Mouse (Mus musculus) hindbrain, embryonic 14.5 days (tissue): Measurements from ENCODE around the gene Etnk2. TPM values are rescaled to one million over a fixed set of nuclear protein-coding genes. Genes with fewer than 3 reads are reported as not detected.

Experiments used
- ATAC-seq: fragments of 200-750 bp; cut with Nextera tagmentation; 2 replicates; pipeline ENCODE4 v1.8.0; 2017; ENCODE audit warnings: moderate number of reproducible peaks, mild to moderate bottlenecking, moderate TSS enrichment, moderate library complexity; ENCODE audit not compliant: low FRiP score
- DNase-seq: peaks from one replicate; pipeline ENCODE4 v3.0.0-alpha.2; 2015; ENCODE audit warnings: low spot score
- H3K27ac ChIP-seq: fragments of 300-500 bp; sonication (generic); 2 replicates; pipeline ENCODE4 v1.5.1; 2014; ENCODE audit warnings: mild to moderate bottlenecking, moderate library complexity
- H3K27me3 ChIP-seq: fragments of 300-500 bp; sonication (generic); 2 replicates; pipeline ENCODE4 v1.6.1; 2014; ENCODE audit warnings: mild to moderate bottlenecking, low read length, mixed read lengths; ENCODE audit not compliant: control insufficient read depth, insufficient read depth
- H3K36me3 ChIP-seq: fragments of 300-500 bp; sonication (generic); replicated peaks from 2 replicates; pipeline ENCODE4 v1.6.1; 2014; ENCODE audit not compliant: control insufficient read depth, insufficient read depth
- H3K4me1 ChIP-seq: fragments of 300-500 bp; sonication (generic); replicated peaks from 2 replicates; pipeline ENCODE4 v1.6.1; 2014; ENCODE audit warnings: antibody characterized with exemption, low read length, mixed read lengths; ENCODE audit not compliant: control insufficient read depth, insufficient read depth
- H3K4me2 ChIP-seq: fragments of 300-500 bp; sonication (generic); replicated peaks from 2 replicates; pipeline ENCODE4 v1.6.1; 2014; ENCODE audit warnings: mild to moderate bottlenecking, moderate library complexity
- H3K4me3 ChIP-seq: fragments of 300-500 bp; sonication (generic); replicated peaks from 2 replicates; pipeline ENCODE4 v1.5.1; 2014; ENCODE audit warnings: mild to moderate bottlenecking, low read length
- H3K9ac ChIP-seq: fragments of 300-500 bp; sonication (generic); 2 replicates; pipeline ENCODE4 v1.6.1; 2014
- H3K9me3 ChIP-seq: fragments of 300-500 bp; sonication (generic); 2 replicates; pipeline ENCODE4 v1.6.1; 2016; ENCODE audit warnings: low read length; ENCODE audit not compliant: control insufficient read depth
- WGBS: fragments of 180-500 bp; shearing (Covaris S2); extraction: QIAGEN DNeasy Blood & Tissue Kit; methylation state at CpG from one replicate; pipeline ENCODE4 v1.1.7; 2014; 5-methylcytosine and 5-hydroxymethylcytosine counted together
- polyA plus RNA-seq: library from polyadenylated mRNA; unstranded; fragments of >200 nt; fragmentation: Nextera tagmentation; extraction: Ambion mirVana; gene quantifications from 2 replicates; pipeline ENCODE4 v1.2.1, GENCODE M21; 2014

The Etnk2 gene
- 20.3 TPM in 2 replicates for polyA plus RNA-seq

GRCm38 (mm10) chr1:133363276-133364021, at the start of gene Etnk2:
TSS of gene Etnk2 (plus strand) at chr1:133363572.
- peaks cover 26% of the 10 kb centered on the region for H3K4me1 ChIP-seq
- H3K9ac ChIP-seq = peak within 1 kb of the TSS; percentile 81
- H3K27ac ChIP-seq = peak within 1 kb of the TSS; percentile 59
- DNase-seq (peak; percentile 80), ATAC-seq (peak; percentile 77)
- H3K36me3 ChIP-seq = no peaks in the 10 kb centered on the region
- peaks cover 15% of the 10 kb centered on the region for H3K27me3 ChIP-seq
- H3K9me3 ChIP-seq = no peaks in the 10 kb centered on the region
- peak within 1 kb of the TSS; percentile 96 for H3K4me2 ChIP-seq
- under 1% methylated on average over 43 of the region's 52 CpGs for WGBS
- H3K4me3 ChIP-seq = peak within 1 kb of the TSS; percentile 76

- ATAC-seq (no peak), DNase-seq (peak; percentile 55)
- Histone ChIP-seq H3K9ac (no peak overlapping the region), H3K4me3 (no peak overlapping the region), H3K27me3 (no peaks in the 10 kb centered on the region), H3K9me3 (no peaks in the 10 kb centered on the region), H3K27ac (no peak overlapping the region), H3K4me2 (no peak overlapping the region), H3K4me1 (0 out of 2 replicates have a peak, but pooled peaks cover 8% of the 10 kb centered on the region), H3K36me3 (no peaks in the 10 kb centered on the region)
- 19% methylated on average over 8 of the region's 8 CpGs for WGBS
Measured at GRCm38 (mm10) chr1:133314364-133314763, 49.0 kb upstream of the Etnk2 start.

GRCm38 (mm10) chr1:133315775-133316174, 47.6 kb upstream of the Etnk2 start:
- Histone ChIP-seq H3K4me3 (no peak overlapping the region), H3K27ac (no peak overlapping the region), H3K9me3 (no peaks in the 10 kb centered on the region), H3K4me1 (0 out of 2 replicates have a peak, but pooled peaks cover 8% of the 10 kb centered on the region), H3K9ac (no peak overlapping the region), H3K36me3 (no peaks in the 10 kb centered on the region), H3K4me2 (no peak overlapping the region), H3K27me3 (no peaks in the 10 kb centered on the region)
- ATAC-seq (no peak), DNase-seq (no peak)
- WGBS = 79% methylated on average over 6 of the region's 6 CpGs

DNA sequence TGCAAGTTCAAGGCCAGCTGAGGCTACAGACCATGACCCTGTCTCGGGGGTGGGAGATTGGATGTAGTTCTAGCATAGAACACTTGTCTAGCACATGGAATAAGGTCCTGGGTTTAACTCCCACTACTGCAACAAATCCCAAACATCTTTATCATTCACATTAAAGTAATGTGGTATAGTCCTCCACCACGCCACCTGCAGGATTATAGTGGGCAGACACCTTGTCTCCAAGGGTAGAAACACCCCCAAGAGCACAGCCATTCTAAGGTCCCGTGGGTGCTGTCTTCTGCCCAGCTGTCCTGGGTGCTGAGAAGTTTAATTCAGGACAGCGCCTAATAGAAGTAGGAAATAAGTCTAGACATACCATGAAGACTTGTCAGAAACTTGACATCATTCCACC, 46.8 kb upstream of the Etnk2 start:
- Histone ChIP-seq H3K4me1 (0 out of 2 replicates have a peak, but pooled peaks cover 8% of the 10 kb centered on the region), H3K27me3 (no peaks in the 10 kb centered on the region), H3K9ac (no peak overlapping the region), H3K27ac (no peak overlapping the region), H3K4me2 (no peak overlapping the region), H3K4me3 (no peak overlapping the region), H3K9me3 (no peaks in the 10 kb centered on the region), H3K36me3 (no peaks in the 10 kb centered on the region)
- no peak for ATAC-seq
- WGBS = 81% methylated on average over 4 of the region's 4 CpGs
- no peak for DNase-seq

DNA sequence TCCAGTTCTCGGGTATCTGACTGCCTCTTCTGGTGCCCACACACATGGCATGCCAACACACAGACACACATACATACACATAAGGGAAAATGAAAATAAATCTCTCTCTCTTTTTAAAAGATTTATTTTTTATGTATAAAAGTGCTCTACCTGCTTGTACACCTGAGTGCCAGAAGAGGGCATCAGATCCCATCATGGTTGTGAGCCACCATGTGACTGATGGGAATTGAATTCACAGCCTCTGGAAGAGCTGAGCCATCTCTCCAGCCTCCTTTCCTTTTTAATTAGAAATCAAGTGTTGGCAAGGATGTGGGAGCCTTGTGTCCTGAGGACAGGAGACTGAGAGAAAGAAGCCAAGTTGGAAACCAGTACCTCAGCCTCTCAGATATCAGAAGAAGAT, 46.2 kb upstream of the Etnk2 start:
- H3K27ac ChIP-seq = no peak overlapping the region
- 0 out of 2 replicates have a peak, but pooled peaks cover 8% of the 10 kb centered on the region for H3K4me1 ChIP-seq
- ATAC-seq (no peak), DNase-seq (no peak)
- no peak overlapping the region for H3K4me2 ChIP-seq
- no peak overlapping the region for H3K4me3 ChIP-seq
- no peaks in the 10 kb centered on the region for H3K9me3 ChIP-seq
- WGBS = 80% methylated on average over 1 of the region's 1 CpGs
- H3K9ac ChIP-seq = no peak overlapping the region
- no peaks in the 10 kb centered on the region for H3K27me3 ChIP-seq
- no peaks in the 10 kb centered on the region for H3K36me3 ChIP-seq

- Histone ChIP-seq H3K4me1 (no peaks in the 10 kb centered on the region), H3K27me3 (no peaks in the 10 kb centered on the region), H3K27ac (no peak within 1 kb of the TSS), H3K4me3 (no peak within 1 kb of the TSS), H3K4me2 (no peak within 1 kb of the TSS), H3K9ac (no peak within 1 kb of the TSS), H3K9me3 (no peaks in the 10 kb centered on the region), H3K36me3 (no peaks in the 10 kb centered on the region)
- DNase-seq (no peak), ATAC-seq (no peak)
- WGBS = 72% methylated on average over 13 of the region's 13 CpGs
Measured at GRCm38 (mm10) chr1:133321267-133321925, 42.0 kb upstream of the Etnk2 start, which contains the start of gene Kiss1. TSS of gene Kiss1 (plus strand) at chr1:133321875.

DNA sequence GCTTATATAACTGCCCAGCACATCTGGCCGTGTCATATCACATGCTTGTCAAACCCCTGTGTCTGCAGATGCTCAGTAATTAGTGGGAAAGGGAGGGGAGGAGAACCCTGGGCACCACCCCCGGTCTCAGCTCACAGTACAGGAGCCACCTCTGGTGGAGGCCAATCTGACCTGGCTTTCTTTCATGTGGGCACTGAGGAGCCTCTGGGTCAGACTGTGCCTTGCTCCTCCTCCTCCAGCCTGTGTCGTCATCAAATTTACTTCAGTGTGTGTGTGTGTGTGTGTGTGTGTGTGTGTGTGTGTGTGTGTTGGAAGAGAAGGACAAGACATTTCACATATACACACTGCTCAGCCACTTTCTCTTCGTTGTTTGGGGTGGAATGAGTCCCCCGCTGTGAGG, 40.0 kb upstream of the Etnk2 start:
- no peak for ATAC-seq

GRCm38 (mm10) chr1:133325951-133326350, 37.4 kb upstream of the Etnk2 start:
- no peak for ATAC-seq
- Histone ChIP-seq H3K9me3 (no peaks in the 10 kb centered on the region), H3K36me3 (no peaks in the 10 kb centered on the region), H3K4me2 (no peak overlapping the region), H3K27me3 (peaks cover 20% of the 10 kb centered on the region; the same call in 1 of the 2 replicates), H3K27ac (no peak overlapping the region), H3K4me1 (peaks cover 13% of the 10 kb centered on the region), H3K4me3 (no peak overlapping the region), H3K9ac (no peak overlapping the region)
- WGBS = 82% methylated on average over 8 of the region's 8 CpGs
- DNase-seq = no peak

More for the DNA sequence above, 40.0 kb upstream of the Etnk2 start:
- Histone ChIP-seq H3K27ac (no peak overlapping the region), H3K4me2 (no peak overlapping the region), H3K9me3 (no peaks in the 10 kb centered on the region), H3K4me1 (no peaks in the 10 kb centered on the region), H3K9ac (no peak overlapping the region), H3K27me3 (0 out of 2 replicates have a peak, but pooled peaks cover 5% of the 10 kb centered on the region), H3K36me3 (no peaks in the 10 kb centered on the region), H3K4me3 (no peak overlapping the region)
- no peak for DNase-seq
- WGBS = 45% methylated on average over 5 of the region's 5 CpGs

DNA sequence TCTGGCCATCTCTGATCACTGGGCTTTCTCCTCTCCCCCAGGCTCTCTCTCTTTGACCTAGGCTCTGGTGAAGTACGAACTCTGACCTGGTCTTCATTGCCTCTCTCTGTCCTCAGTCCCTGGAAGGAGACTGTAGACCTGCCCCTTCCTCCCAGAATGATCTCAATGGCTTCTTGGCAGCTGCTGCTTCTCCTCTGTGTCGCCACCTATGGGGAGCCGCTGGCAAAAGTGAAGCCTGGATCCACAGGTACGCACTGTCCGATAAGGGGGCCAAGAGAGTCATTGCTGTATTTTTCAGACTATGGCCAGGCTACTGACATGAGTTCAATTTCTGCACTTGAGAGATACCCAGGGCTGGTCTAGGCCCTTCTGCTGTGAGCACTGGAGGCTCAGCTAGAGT, 36.3 kb upstream of the Etnk2 start:
- Histone ChIP-seq H3K4me3 (no peak overlapping the region), H3K9me3 (no peaks in the 10 kb centered on the region), H3K36me3 (no peaks in the 10 kb centered on the region), H3K9ac (no peak overlapping the region), H3K4me2 (no peak overlapping the region), H3K4me1 (peaks cover 21% of the 10 kb centered on the region), H3K27me3 (peaks cover 20% of the 10 kb centered on the region; the same call in 1 of the 2 replicates), H3K27ac (no peak overlapping the region)
- ATAC-seq (no peak), DNase-seq (no peak)
- 63% methylated on average over 5 of the region's 5 CpGs for WGBS
